Mouse (Mus musculus): ENCODE measurements around the gene Strn4. TPM values are rescaled to one million over a fixed set of nuclear protein-coding genes. Genes with fewer than 3 reads are reported as not detected.

Strn4 gene
- polyA plus RNA-seq, 1 experiment from 2014 or later: 153 TPM

- WGBS: 5% methylated on average over 17 of the region's 17 CpGs
- Histone ChIP-seq H3K27me3 (ENCODE audit: insufficient read depth, poor library complexity, severe bottlenecking) (no peaks in the 10 kb centered on the region), H3K4me1 (replicated peaks) (peaks cover 50% of the 10 kb centered on the region), H3K4me3 (peak overlapping the region; percentile 82), H3K27ac (peak overlapping the region; percentile 93), H3K36me3 (peaks cover 28% of the 10 kb centered on the region), H3K9me3 (no peaks in the 10 kb centered on the region)
- DNase-seq (ENCODE audit: low spot score): peak; percentile 83
These were observed 58.5 kb downstream of the Strn4 start for GRCm38 (mm10) chr7:16874190-16874589.

GRCm38 (mm10) chr7:16874756-16875309, 59.1 kb downstream of the Strn4 start:
- Histone ChIP-seq H3K36me3 (peaks cover 29% of the 10 kb centered on the region), H3K27me3 (ENCODE audit: insufficient read depth, poor library complexity, severe bottlenecking) (no peaks in the 10 kb centered on the region), H3K4me3 (peak overlapping the region; percentile 82), H3K4me1 (replicated peaks) (peaks cover 50% of the 10 kb centered on the region), H3K27ac (peak overlapping the region; percentile 93), H3K9me3 (no peaks in the 10 kb centered on the region)
- under 1% methylated on average over 33 of the region's 33 CpGs for WGBS
- peak; percentile 100 for DNase-seq (ENCODE audit: low spot score)

- peak within 1 kb of the TSS; percentile 93 for H3K27ac ChIP-seq
- peaks cover 50% of the 10 kb centered on the region for H3K4me1 ChIP-seq (replicated peaks)
- H3K27me3 ChIP-seq (ENCODE audit: insufficient read depth, poor library complexity, severe bottlenecking): no peaks in the 10 kb centered on the region
- peaks cover 29% of the 10 kb centered on the region for H3K36me3 ChIP-seq
- peak within 1 kb of the TSS; percentile 82 for H3K4me3 ChIP-seq
- no peaks in the 10 kb centered on the region for H3K9me3 ChIP-seq
- WGBS: 0% methylated on average over 1 of the region's 1 CpGs
- DNase-seq (ENCODE audit: low spot score): no peak
These were observed 59.4 kb downstream of the Strn4 start, which contains the start of gene Dact3 for GRCm38 (mm10) chr7:16875310-16875325. Dact3 (plus strand) TSS chr7:16875317.

- DNase-seq (ENCODE audit: low spot score): no peak
- no peaks in the 10 kb centered on the region for H3K9me3 ChIP-seq
- peak overlapping the region; percentile 82 for H3K4me3 ChIP-seq
- no peaks in the 10 kb centered on the region for H3K27me3 ChIP-seq (ENCODE audit: insufficient read depth, poor library complexity, severe bottlenecking)
- peaks cover 52% of the 10 kb centered on the region for H3K4me1 ChIP-seq (replicated peaks)
- peaks cover 29% of the 10 kb centered on the region for H3K36me3 ChIP-seq
- H3K27ac ChIP-seq: peak overlapping the region; percentile 93
- under 1% methylated on average over 41 of the region's 42 CpGs for WGBS
These were observed 59.6 kb downstream of the Strn4 start for GRCm38 (mm10) chr7:16875326-16875725.

GRCm38 (mm10) chr7:16876006-16876405, 60.3 kb downstream of the Strn4 start:
- Histone ChIP-seq H3K9me3 (no peaks in the 10 kb centered on the region), H3K36me3 (peaks cover 28% of the 10 kb centered on the region), H3K4me3 (peak overlapping the region; percentile 82), H3K4me1 (replicated peaks) (peaks cover 58% of the 10 kb centered on the region), H3K27me3 (ENCODE audit: insufficient read depth, poor library complexity, severe bottlenecking) (no peaks in the 10 kb centered on the region), H3K27ac (peak overlapping the region; percentile 93)
- peak; percentile 22 for DNase-seq (ENCODE audit: low spot score)
- WGBS: 7% methylated on average over 11 of the region's 11 CpGs

GRCm38 (mm10) chr7:16876608-16877007, 60.9 kb downstream of the Strn4 start:
- WGBS: 1% methylated on average over 13 of the region's 13 CpGs
- H3K4me3 ChIP-seq: peak overlapping the region; percentile 82

GRCm38 (mm10) chr7:16877717-16878116, 62.0 kb downstream of the Strn4 start:
- no peak for DNase-seq (ENCODE audit: low spot score)
- Histone ChIP-seq H3K4me1 (replicated peaks) (peaks cover 64% of the 10 kb centered on the region), H3K27ac (no peak overlapping the region), H3K4me3 (no peak overlapping the region), H3K36me3 (peaks cover 34% of the 10 kb centered on the region), H3K9me3 (peaks cover 6% of the 10 kb centered on the region; the same call in 1 of the 2 replicates), H3K27me3 (ENCODE audit: insufficient read depth, poor library complexity, severe bottlenecking) (peaks cover 10% of the 10 kb centered on the region)
- WGBS: 80% methylated on average over 3 of the region's 3 CpGs

More at GRCm38 (mm10) chr7:16876608-16877007, 60.9 kb downstream of the Strn4 start:
- Histone ChIP-seq H3K4me1 (replicated peaks) (peaks cover 64% of the 10 kb centered on the region), H3K27me3 (ENCODE audit: insufficient read depth, poor library complexity, severe bottlenecking) (no peaks in the 10 kb centered on the region), H3K27ac (peak overlapping the region; percentile 93), H3K36me3 (peaks cover 27% of the 10 kb centered on the region), H3K9me3 (no peaks in the 10 kb centered on the region)
- DNase-seq (ENCODE audit: low spot score): peak; percentile 91

- H3K4me3 ChIP-seq: peak overlapping the region; percentile 38
- 12% methylated on average over 9 of the region's 9 CpGs for WGBS
- H3K9me3 ChIP-seq: peaks cover 7% of the 10 kb centered on the region
- H3K27ac ChIP-seq: peak overlapping the region; percentile 92
- peak; percentile 93 for DNase-seq (ENCODE audit: low spot score)
- peaks cover 33% of the 10 kb centered on the region for H3K27me3 ChIP-seq (ENCODE audit: insufficient read depth, poor library complexity, severe bottlenecking)
- H3K4me1 ChIP-seq (replicated peaks): peaks cover 73% of the 10 kb centered on the region
- peaks cover 57% of the 10 kb centered on the region for H3K36me3 ChIP-seq
These were observed 64.3 kb downstream of the Strn4 start for GRCm38 (mm10) chr7:16879796-16880547.

- peaks cover 75% of the 10 kb centered on the region for H3K4me1 ChIP-seq (replicated peaks)
- peaks cover 14% of the 10 kb centered on the region for H3K9me3 ChIP-seq
- DNase-seq (ENCODE audit: low spot score): no peak
- H3K27me3 ChIP-seq (ENCODE audit: insufficient read depth, poor library complexity, severe bottlenecking): peaks cover 39% of the 10 kb centered on the region
- peak overlapping the region; percentile 38 for H3K4me3 ChIP-seq
- H3K36me3 ChIP-seq: peaks cover 63% of the 10 kb centered on the region
- peak overlapping the region; percentile 92 for H3K27ac ChIP-seq
- 10% methylated on average over 5 of the region's 5 CpGs for WGBS
These were observed 64.9 kb downstream of the Strn4 start for GRCm38 (mm10) chr7:16880615-16881014.

GRCm38 (mm10) chr7:16883162-16883561, 67.5 kb downstream of the Strn4 start:
- Histone ChIP-seq H3K9me3 (peaks cover 25% of the 10 kb centered on the region), H3K27me3 (ENCODE audit: insufficient read depth, poor library complexity, severe bottlenecking) (peaks cover 65% of the 10 kb centered on the region), H3K4me1 (replicated peaks) (peaks cover 56% of the 10 kb centered on the region), H3K27ac (no peak overlapping the region), H3K36me3 (peaks cover 77% of the 10 kb centered on the region), H3K4me3 (no peak overlapping the region)
- 92% methylated on average over 6 of the region's 6 CpGs for WGBS
- no peak for DNase-seq (ENCODE audit: low spot score)

- DNase-seq (ENCODE audit: low spot score): no peak
- 48% methylated on average over 4 of the region's 4 CpGs for WGBS
- peaks cover 77% of the 10 kb centered on the region for H3K27me3 ChIP-seq (ENCODE audit: insufficient read depth, poor library complexity, severe bottlenecking)
These were observed 68.6 kb downstream of the Strn4 start for GRCm38 (mm10) chr7:16884334-16884733.

GRCm38 (mm10) chr7:16885271-16885776, 69.6 kb downstream of the Strn4 start:
- DNase-seq (ENCODE audit: low spot score): no peak
- 16% methylated on average over 95 of the region's 95 CpGs for WGBS
- H3K4me1 ChIP-seq (replicated peaks): peaks cover 37% of the 10 kb centered on the region
- H3K27ac ChIP-seq: peak overlapping the region; percentile 53
- peak overlapping the region; percentile 42 for H3K4me3 ChIP-seq
- peaks cover 71% of the 10 kb centered on the region for H3K36me3 ChIP-seq
- peaks cover 29% of the 10 kb centered on the region for H3K9me3 ChIP-seq
- peaks cover 87% of the 10 kb centered on the region for H3K27me3 ChIP-seq (ENCODE audit: insufficient read depth, poor library complexity, severe bottlenecking)

More at GRCm38 (mm10) chr7:16884334-16884733, 68.6 kb downstream of the Strn4 start:
- H3K36me3 ChIP-seq: peaks cover 66% of the 10 kb centered on the region
- H3K4me3 ChIP-seq: no peak overlapping the region
- no peak overlapping the region for H3K27ac ChIP-seq
- peaks cover 25% of the 10 kb centered on the region for H3K9me3 ChIP-seq
- peaks cover 44% of the 10 kb centered on the region for H3K4me1 ChIP-seq (replicated peaks)

- WGBS: 43% methylated on average over 59 of the region's 59 CpGs
- H3K36me3 ChIP-seq: peaks cover 71% of the 10 kb centered on the region
- H3K4me1 ChIP-seq (replicated peaks): peaks cover 37% of the 10 kb centered on the region
- DNase-seq (ENCODE audit: low spot score): no peak
- peaks cover 92% of the 10 kb centered on the region for H3K27me3 ChIP-seq (ENCODE audit: insufficient read depth, poor library complexity, severe bottlenecking)
- peaks cover 29% of the 10 kb centered on the region for H3K9me3 ChIP-seq
- peak overlapping the region; percentile 42 for H3K4me3 ChIP-seq
- H3K27ac ChIP-seq: peak overlapping the region; percentile 53
These were observed 70.2 kb downstream of the Strn4 start for GRCm38 (mm10) chr7:16885905-16886304.
